18 mouse cellular contexts compared by ENCODE assay signal in the genomic region with DNA sequence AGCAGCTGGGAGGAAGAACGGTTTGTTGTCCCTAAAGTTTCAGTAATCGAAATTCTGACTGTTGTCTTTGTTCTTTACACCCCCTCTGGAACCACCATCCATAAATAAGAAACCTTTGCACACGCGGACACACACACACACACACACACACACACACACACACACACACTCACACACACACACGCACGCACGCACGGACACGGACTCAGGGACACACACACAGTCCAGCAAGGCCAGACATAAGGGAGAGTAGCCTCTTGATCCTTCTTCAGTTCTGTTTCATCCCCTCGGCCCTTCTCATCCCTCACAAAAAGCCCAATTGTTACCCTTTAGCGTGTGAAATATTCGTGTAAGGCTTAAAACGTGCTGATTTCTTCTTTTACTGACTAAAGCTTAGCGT. TPM values are rescaled to one million over a fixed set of nuclear protein-coding genes. Genes with fewer than 3 reads are reported as not detected.
DNase-seq lines count a peak whose midpoint lies in the region; ATAC-seq and TF ChIP-seq lines count a peak whose summit lies in the region.
"Had no signal": no experiment of that assay in that cellular context is flagged by ENCODE, and none has a peak within 500 bp of the region (broad histone marks: within the 10 kb centered on the region; RNA-seq: fewer than 3 reads in every experiment).

No protein-coding gene starts in this region.

- no peaks in the 10 kb centered on the region for H3K36me3 ChIP-seq in hindbrain, embryonic 15.5 days
- no peaks in the 10 kb centered on the region for H3K36me3 ChIP-seq in hindbrain, postnatal 0 days (ENCODE audit: insufficient read depth, low read length)
- H3K36me3 ChIP-seq in midbrain, embryonic 11.5 days (ENCODE audit: control insufficient read depth, insufficient read depth, low read length) = no peaks in the 10 kb centered on the region
- no peaks in the 10 kb centered on the region for H3K36me3 ChIP-seq in midbrain, embryonic 10.5 days
- no peaks in the 10 kb centered on the region for H3K36me3 ChIP-seq in intestine, embryonic 15.5 days
- H3K36me3 ChIP-seq in neural tube, embryonic 14.5 days (ENCODE audit: control insufficient read depth, insufficient read depth, low read length) = no peaks in the 10 kb centered on the region
- H3K36me3 ChIP-seq in liver, embryonic 11.5 days (ENCODE audit: control insufficient read depth, insufficient read depth, low read length) = no peaks in the 10 kb centered on the region
- H3K36me3 ChIP-seq: embryonic facial prominence, embryonic 13.5 days; G1E; midbrain, embryonic 13.5 days had no signal

- H3K27me3 ChIP-seq in hindbrain, embryonic 15.5 days = peaks cover 87% of the 10 kb centered on the region
- peaks cover 81% of the 10 kb centered on the region for H3K27me3 ChIP-seq in hindbrain, postnatal 0 days (ENCODE audit: insufficient read depth, low read length)
- H3K27me3 ChIP-seq in midbrain, embryonic 11.5 days (ENCODE audit: control insufficient read depth, insufficient read depth, low read length) = peaks cover 100% of the 10 kb centered on the region
- peaks cover 100% of the 10 kb centered on the region for H3K27me3 ChIP-seq in midbrain, embryonic 10.5 days (ENCODE audit: low read depth, poor library complexity, severe bottlenecking)
- peaks cover 79% of the 10 kb centered on the region for H3K27me3 ChIP-seq in intestine, embryonic 15.5 days (replicated peaks)
- H3K27me3 ChIP-seq in neural tube, embryonic 14.5 days (ENCODE audit: control insufficient read depth, insufficient read depth, low read length) = no peaks in the 10 kb centered on the region
- peaks cover 100% of the 10 kb centered on the region for H3K27me3 ChIP-seq in liver, embryonic 11.5 days (replicated peaks; ENCODE audit: control insufficient read depth, insufficient read depth, low read length)

- no peak for ATAC-seq in hindbrain, embryonic 15.5 days (ENCODE audit: low FRiP score, low read depth)
- no peak for ATAC-seq in hindbrain, postnatal 0 days
- ATAC-seq in midbrain, embryonic 11.5 days (ENCODE audit: low FRiP score) = no peak
- ATAC-seq in intestine, embryonic 15.5 days = no peak
- ATAC-seq in neural tube, embryonic 14.5 days (ENCODE audit: low read depth) = no peak
- no peak for ATAC-seq in liver, embryonic 11.5 days (replicated peaks; ENCODE audit: low FRiP score)

- DNase-seq in hindbrain, postnatal 0 days (ENCODE audit: low spot score) = no peak
- DNase-seq in midbrain, embryonic 11.5 days (ENCODE audit: low spot score, missing footprints) = peak; percentile 95
- DNase-seq in midbrain, embryonic 10.5 days (ENCODE audit: low spot score) = no peak
- no peak for DNase-seq in right cerebral cortex, postnatal 36 days (ENCODE audit: low spot score in 2 of 2)
- DNase-seq in liver, embryonic 11.5 days (ENCODE audit: low spot score) = no peak

- TF ChIP-seq CTCF in hindbrain, postnatal 0 days (IDR thresholded peaks at IDR 0.05; ENCODE audit: low read depth) = no peak

- no peaks in the 10 kb centered on the region for H3K9me3 ChIP-seq in hindbrain, embryonic 15.5 days
- no peaks in the 10 kb centered on the region for H3K9me3 ChIP-seq in hindbrain, postnatal 0 days (ENCODE audit: low read length)
- no peaks in the 10 kb centered on the region for H3K9me3 ChIP-seq in midbrain, embryonic 11.5 days (ENCODE audit: control insufficient read depth, low read length)
- no peaks in the 10 kb centered on the region for H3K9me3 ChIP-seq in midbrain, embryonic 10.5 days (replicated peaks)
- no peaks in the 10 kb centered on the region for H3K9me3 ChIP-seq in intestine, embryonic 15.5 days
- no peaks in the 10 kb centered on the region for H3K9me3 ChIP-seq in neural tube, embryonic 14.5 days (ENCODE audit: control insufficient read depth, low read length)
- H3K9me3 ChIP-seq in liver, embryonic 11.5 days (ENCODE audit: control insufficient read depth, low read length) = no peaks in the 10 kb centered on the region
- H3K9me3 ChIP-seq: embryonic facial prominence, embryonic 13.5 days; G1E; midbrain, embryonic 13.5 days had no signal

- H3K27ac ChIP-seq in hindbrain, embryonic 15.5 days (replicated peaks) = 0 out of 2 replicates have a peak overlapping the region, but pooled peaks have one; percentile 9
- no peak overlapping the region for H3K27ac ChIP-seq in hindbrain, postnatal 0 days
- H3K27ac ChIP-seq in midbrain, embryonic 11.5 days (ENCODE audit: low read depth, low read length) = no peak overlapping the region
- H3K27ac ChIP-seq in midbrain, embryonic 10.5 days (replicated peaks) = no peak overlapping the region
- H3K27ac ChIP-seq in intestine, embryonic 15.5 days = no peak overlapping the region
- peak overlapping the region; percentile 100 for H3K27ac ChIP-seq in neural tube, embryonic 14.5 days (ENCODE audit: low read depth, low read length)
- no peak overlapping the region for H3K27ac ChIP-seq in liver, embryonic 11.5 days (ENCODE audit: low read depth, low read length)
- H3K27ac ChIP-seq: embryonic facial prominence, embryonic 13.5 days; layer of hippocampus, adult 2 months; midbrain, embryonic 13.5 days had no signal

- 16% methylated on average over 14 of the region's 14 CpGs for WGBS in hindbrain, embryonic 15.5 days
- WGBS in hindbrain, postnatal 0 days = 21% methylated on average over 14 of the region's 14 CpGs
- WGBS in midbrain, embryonic 11.5 days = 19% methylated on average over 14 of the region's 14 CpGs
- 20% methylated on average over 14 of the region's 14 CpGs for WGBS in midbrain, embryonic 10.5 days
- WGBS in intestine, embryonic 15.5 days = 15% methylated on average over 14 of the region's 14 CpGs
- WGBS in neural tube, embryonic 14.5 days = 3% methylated on average over 14 of the region's 14 CpGs
- 20% methylated on average over 14 of the region's 14 CpGs for WGBS in liver, embryonic 11.5 days

- no peak overlapping the region for H3K4me2 ChIP-seq in hindbrain, embryonic 15.5 days
- no peak overlapping the region for H3K4me2 ChIP-seq in hindbrain, postnatal 0 days (ENCODE audit: low read depth, low read length)
- no peak overlapping the region for H3K4me2 ChIP-seq in midbrain, embryonic 11.5 days
- peak overlapping the region; percentile 43; the same call in 1 of the 2 replicates for H3K4me2 ChIP-seq in intestine, embryonic 15.5 days (replicated peaks)
- peak overlapping the region; percentile 100 for H3K4me2 ChIP-seq in neural tube, embryonic 14.5 days (ENCODE audit: low read depth, low read length)
- H3K4me2 ChIP-seq in liver, embryonic 11.5 days = no peak overlapping the region
- H3K4me2 ChIP-seq: embryonic facial prominence, embryonic 13.5 days; midbrain, embryonic 13.5 days had no signal

- H3K4me3 ChIP-seq in hindbrain, embryonic 15.5 days = no peak overlapping the region
- no peak overlapping the region for H3K4me3 ChIP-seq in hindbrain, postnatal 0 days (ENCODE audit: low read length)
- H3K4me3 ChIP-seq in midbrain, embryonic 11.5 days (ENCODE audit: low read depth, low read length) = no peak overlapping the region
- no peak overlapping the region for H3K4me3 ChIP-seq in midbrain, embryonic 10.5 days
- no peak overlapping the region for H3K4me3 ChIP-seq in intestine, embryonic 15.5 days (replicated peaks)
- peak overlapping the region; percentile 95 for H3K4me3 ChIP-seq in neural tube, embryonic 14.5 days (ENCODE audit: low read depth, low read length)
- H3K4me3 ChIP-seq in liver, embryonic 11.5 days (ENCODE audit: low read depth, low read length) = no peak overlapping the region
- H3K4me3 ChIP-seq: embryonic facial prominence, embryonic 13.5 days; layer of hippocampus, adult 2 months; midbrain, embryonic 13.5 days had no signal

- H3K9ac ChIP-seq in hindbrain, embryonic 15.5 days = no peak overlapping the region
- no peak overlapping the region for H3K9ac ChIP-seq in hindbrain, postnatal 0 days (replicated peaks; ENCODE audit: low read length)
- no peak overlapping the region for H3K9ac ChIP-seq in midbrain, embryonic 11.5 days (ENCODE audit: low read length)
- H3K9ac ChIP-seq in intestine, embryonic 15.5 days = no peak overlapping the region
- H3K9ac ChIP-seq in neural tube, embryonic 14.5 days (replicated peaks; ENCODE audit: low read depth, low read length) = peak overlapping the region; percentile 100
- no peak overlapping the region for H3K9ac ChIP-seq in liver, embryonic 11.5 days (ENCODE audit: low read depth, low read length)
- H3K9ac ChIP-seq: embryonic facial prominence, embryonic 13.5 days; forebrain, postnatal 0 days; midbrain, embryonic 13.5 days had no signal

- H3K4me1 ChIP-seq in hindbrain, embryonic 15.5 days (replicated peaks) = no peaks in the 10 kb centered on the region
- no peaks in the 10 kb centered on the region for H3K4me1 ChIP-seq in hindbrain, postnatal 0 days (ENCODE audit: insufficient read depth, low read length)
- no peaks in the 10 kb centered on the region for H3K4me1 ChIP-seq in midbrain, embryonic 11.5 days (ENCODE audit: control insufficient read depth, insufficient read depth, low read length)
- H3K4me1 ChIP-seq in midbrain, embryonic 10.5 days = peaks cover 6% of the 10 kb centered on the region
- H3K4me1 ChIP-seq in intestine, embryonic 15.5 days (replicated peaks) = peaks cover 22% of the 10 kb centered on the region
- H3K4me1 ChIP-seq in neural tube, embryonic 14.5 days (ENCODE audit: control insufficient read depth, insufficient read depth, low read length) = peaks cover 62% of the 10 kb centered on the region
- H3K4me1 ChIP-seq in liver, embryonic 11.5 days (replicated peaks; ENCODE audit: control insufficient read depth, insufficient read depth, low read length) = no peaks in the 10 kb centered on the region
- H3K4me1 ChIP-seq: midbrain, embryonic 13.5 days had no signal

RNA-seq across cellular contexts. Expression of gene Hoxb8, which starts 3.4 kb away (rescaled TPM):
- polyA plus RNA-seq in hindbrain, embryonic 15.5 days (2015; fragmentation: Nextera tagmentation; extraction: Ambion mirVana) = 18.2 and 26.1 TPM in 2 replicates
- total RNA-seq in hindbrain, postnatal 0 days (2014; rRNA removed) = 28.0 and 66.5 TPM in 2 replicates
- polyA plus RNA-seq in hindbrain, postnatal 0 days (2015; fragmentation: Nextera tagmentation; extraction: Ambion mirVana) = 4.6 and 6.2 TPM in 2 replicates
- polyA plus RNA-seq in midbrain, embryonic 11.5 days (2014; fragmentation: Nextera tagmentation; extraction: Ambion mirVana) = not detected in 2 replicates
- polyA plus RNA-seq in midbrain, embryonic 10.5 days (2016; fragmentation: Nextera tagmentation; extraction: Ambion mirVana) = not detected in 2 replicates
- polyA plus RNA-seq in intestine, embryonic 15.5 days (2015; fragmentation: Nextera tagmentation; extraction: Ambion mirVana) = 1.1 and 1.5 TPM in 2 replicates
- polyA plus RNA-seq in neural tube, embryonic 14.5 days (2014; fragmentation: Nextera tagmentation; extraction: Ambion mirVana) = 78.6 and 120 TPM in 2 replicates
- 0.43 and 0.62 TPM in 2 replicates for polyA plus RNA-seq in liver, embryonic 11.5 days (2014; fragmentation: Nextera tagmentation; extraction: Ambion mirVana)
- total RNA-seq: forebrain, postnatal 0 days; heart, postnatal 4 days; layer of hippocampus, adult 2 months; left cerebral cortex, postnatal 36 days; liver, adult 2 months had no signal
- polyA plus RNA-seq: forebrain, postnatal 0 days; heart, embryonic 14.5 days; midbrain, embryonic 13.5 days had no signal

RNA-seq across cellular contexts. Expression of gene Hoxb9, which starts 7.1 kb away (rescaled TPM):
- polyA plus RNA-seq in hindbrain, embryonic 15.5 days (2015; fragmentation: Nextera tagmentation; extraction: Ambion mirVana) = 2.1 and 15.7 TPM in 2 replicates
- 0.40 TPM in 1 of 2 replicates, not detected in the other for total RNA-seq in hindbrain, postnatal 0 days (2014; rRNA removed)
- polyA plus RNA-seq in hindbrain, postnatal 0 days (2015; fragmentation: Nextera tagmentation; extraction: Ambion mirVana) = 0.13 TPM in 1 of 2 replicates, not detected in the other
- polyA plus RNA-seq in midbrain, embryonic 11.5 days (2014; fragmentation: Nextera tagmentation; extraction: Ambion mirVana) = not detected in 2 replicates
- not detected in 2 replicates for polyA plus RNA-seq in midbrain, embryonic 10.5 days (2016; fragmentation: Nextera tagmentation; extraction: Ambion mirVana)
- 1.2 and 1.3 TPM in 2 replicates for polyA plus RNA-seq in intestine, embryonic 15.5 days (2015; fragmentation: Nextera tagmentation; extraction: Ambion mirVana)
- 106 and 114 TPM in 2 replicates for polyA plus RNA-seq in neural tube, embryonic 14.5 days (2014; fragmentation: Nextera tagmentation; extraction: Ambion mirVana)
- 0.26 and 0.49 TPM in 2 replicates for polyA plus RNA-seq in liver, embryonic 11.5 days (2014; fragmentation: Nextera tagmentation; extraction: Ambion mirVana)
- total RNA-seq: forebrain, postnatal 0 days; G1E; heart, postnatal 4 days; layer of hippocampus, adult 2 months; left cerebral cortex, postnatal 36 days; liver, adult 2 months had no signal
- polyA plus RNA-seq: forebrain, postnatal 0 days; G1E; heart, embryonic 14.5 days; liver, adult 2 months; lung, adult 2 months; midbrain, embryonic 13.5 days had no signal

RNA-seq across cellular contexts. Expression of gene Hoxb7, which starts 8.1 kb away (rescaled TPM):
- polyA plus RNA-seq in hindbrain, embryonic 15.5 days (2015; fragmentation: Nextera tagmentation; extraction: Ambion mirVana) = 26.5 and 33.6 TPM in 2 replicates
- total RNA-seq in hindbrain, postnatal 0 days (2014; rRNA removed) = 11.0 and 21.7 TPM in 2 replicates
- 10.1 and 16.8 TPM in 2 replicates for polyA plus RNA-seq in hindbrain, postnatal 0 days (2015; fragmentation: Nextera tagmentation; extraction: Ambion mirVana)
- not detected in 2 replicates for polyA plus RNA-seq in midbrain, embryonic 11.5 days (2014; fragmentation: Nextera tagmentation; extraction: Ambion mirVana)
- not detected in 2 replicates for polyA plus RNA-seq in midbrain, embryonic 10.5 days (2016; fragmentation: Nextera tagmentation; extraction: Ambion mirVana)
- polyA plus RNA-seq in intestine, embryonic 15.5 days (2015; fragmentation: Nextera tagmentation; extraction: Ambion mirVana) = 10.7 and 12.4 TPM in 2 replicates
- polyA plus RNA-seq in neural tube, embryonic 14.5 days (2014; fragmentation: Nextera tagmentation; extraction: Ambion mirVana) = 120 and 133 TPM in 2 replicates
- 1.6 and 2.0 TPM in 2 replicates for polyA plus RNA-seq in liver, embryonic 11.5 days (2014; fragmentation: Nextera tagmentation; extraction: Ambion mirVana)
- total RNA-seq: forebrain, postnatal 0 days; G1E; layer of hippocampus, adult 2 months; left cerebral cortex, postnatal 36 days had no signal
- polyA plus RNA-seq: forebrain, postnatal 0 days; G1E; heart, embryonic 14.5 days; midbrain, embryonic 13.5 days had no signal

RNA-seq across cellular contexts. Expression of gene Hoxb6, which starts 14.0 kb away (rescaled TPM):
- 52.1 and 66.7 TPM in 2 replicates for polyA plus RNA-seq in hindbrain, embryonic 15.5 days (2015; fragmentation: Nextera tagmentation; extraction: Ambion mirVana)
- 23.2 and 30.2 TPM in 2 replicates for total RNA-seq in hindbrain, postnatal 0 days (2014; rRNA removed)
- polyA plus RNA-seq in hindbrain, postnatal 0 days (2015; fragmentation: Nextera tagmentation; extraction: Ambion mirVana) = 29.0 and 36.3 TPM in 2 replicates
- polyA plus RNA-seq in midbrain, embryonic 11.5 days (2014; fragmentation: Nextera tagmentation; extraction: Ambion mirVana) = not detected in 2 replicates
- not detected in 2 replicates for polyA plus RNA-seq in midbrain, embryonic 10.5 days (2016; fragmentation: Nextera tagmentation; extraction: Ambion mirVana)
- 14.4 and 16.1 TPM in 2 replicates for polyA plus RNA-seq in intestine, embryonic 15.5 days (2015; fragmentation: Nextera tagmentation; extraction: Ambion mirVana)
- 138 and 141 TPM in 2 replicates for polyA plus RNA-seq in neural tube, embryonic 14.5 days (2014; fragmentation: Nextera tagmentation; extraction: Ambion mirVana)
- 1.9 and 2.4 TPM in 2 replicates for polyA plus RNA-seq in liver, embryonic 11.5 days (2014; fragmentation: Nextera tagmentation; extraction: Ambion mirVana)
- total RNA-seq: forebrain, postnatal 0 days; G1E; heart, postnatal 4 days; layer of hippocampus, adult 2 months; left cerebral cortex, postnatal 36 days; liver, adult 2 months had no signal
- polyA plus RNA-seq: forebrain, postnatal 0 days; heart, embryonic 14.5 days; midbrain, embryonic 13.5 days had no signal

RNA-seq across cellular contexts. Expression of gene Hoxb5, which starts 24.8 kb away (rescaled TPM):
- 115 and 140 TPM in 2 replicates for polyA plus RNA-seq in hindbrain, embryonic 15.5 days (2015; fragmentation: Nextera tagmentation; extraction: Ambion mirVana)
- 16.5 and 24.3 TPM in 2 replicates for total RNA-seq in hindbrain, postnatal 0 days (2014; rRNA removed)
- 109 and 113 TPM in 2 replicates for polyA plus RNA-seq in hindbrain, postnatal 0 days (2015; fragmentation: Nextera tagmentation; extraction: Ambion mirVana)
- not detected in 2 replicates for polyA plus RNA-seq in midbrain, embryonic 11.5 days (2014; fragmentation: Nextera tagmentation; extraction: Ambion mirVana)
- polyA plus RNA-seq in midbrain, embryonic 10.5 days (2016; fragmentation: Nextera tagmentation; extraction: Ambion mirVana) = not detected in 2 replicates
- polyA plus RNA-seq in intestine, embryonic 15.5 days (2015; fragmentation: Nextera tagmentation; extraction: Ambion mirVana) = 27.2 and 31.3 TPM in 2 replicates
- 49.1 and 52.4 TPM in 2 replicates for polyA plus RNA-seq in neural tube, embryonic 14.5 days (2014; fragmentation: Nextera tagmentation; extraction: Ambion mirVana)
- polyA plus RNA-seq in liver, embryonic 11.5 days (2014; fragmentation: Nextera tagmentation; extraction: Ambion mirVana) = 3.7 and 4.5 TPM in 2 replicates
- total RNA-seq: forebrain, postnatal 0 days; layer of hippocampus, adult 2 months; left cerebral cortex, postnatal 36 days had no signal
- polyA plus RNA-seq: forebrain, postnatal 0 days had no signal

Comparison
In these comparisons a context has a peak if more than half of its experiments do, and no peak if none do; other contexts are left out.
1. H3K27ac ChIP-seq: peak in hindbrain, embryonic 15.5 days (single experiment) and neural tube, embryonic 14.5 days (single experiment); none in hindbrain, postnatal 0 days (single experiment), midbrain, embryonic 11.5 days (single experiment), midbrain, embryonic 10.5 days (single experiment), intestine, embryonic 15.5 days (single experiment) and liver, embryonic 11.5 days (single experiment).
2. H3K4me2 ChIP-seq: peak in intestine, embryonic 15.5 days (single experiment) and neural tube, embryonic 14.5 days (single experiment); none in hindbrain, embryonic 15.5 days (single experiment), hindbrain, postnatal 0 days (single experiment), midbrain, embryonic 11.5 days (single experiment) and liver, embryonic 11.5 days (single experiment).